Mouse (Mus musculus): ENCODE data around the gene Arhgef40. TPM values are rescaled to one million over a fixed set of nuclear protein-coding genes. Genes with fewer than 3 reads are reported as not detected.
A peak's percentile ranks its signal among the peaks of the same experiment; 100 is the strongest.
"Not testable (repeated sequence)": the region's sequence is repeated elsewhere in the genome, so short reads cannot be mapped to it uniquely, and the experiment has no call there.

Gene Arhgef40
- total RNA-seq, 4 experiments from 2014 or later = 28.0 to 39.5 (median 32.9) TPM

GRCm38 (mm10) chr14:52018248-52019050, 33.9 kb downstream of the Arhgef40 start:
- DNase-seq (ENCODE audit: low spot score in 2 of 2) = no peak

DNA sequence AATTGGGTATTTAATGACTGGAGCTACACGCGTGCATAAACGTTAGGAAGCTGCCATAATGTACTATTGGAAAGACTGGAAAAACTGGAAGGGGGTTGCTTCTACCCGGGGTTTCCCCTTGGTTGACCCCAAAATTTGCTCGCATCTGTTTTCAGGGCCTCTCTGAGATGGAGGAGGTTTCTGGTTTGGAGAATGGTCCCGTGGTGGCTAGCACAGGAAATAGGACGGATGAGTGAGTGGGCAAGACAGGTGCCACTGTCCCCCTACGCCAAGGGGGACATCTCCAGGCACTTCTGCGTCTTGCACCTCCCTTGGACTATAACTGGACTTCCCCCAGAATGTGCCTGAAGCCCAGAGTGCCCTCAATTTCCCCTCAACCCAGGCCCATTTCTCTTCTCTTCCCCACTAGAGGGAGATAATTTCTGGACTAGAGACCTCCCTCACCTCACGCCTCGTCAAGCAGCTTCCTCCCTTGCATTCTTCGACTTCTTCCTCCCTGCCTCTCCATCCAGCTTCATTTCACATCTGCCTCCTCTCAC, 34.6 kb downstream of the Arhgef40 start:
- no peak for DNase-seq (ENCODE audit: low spot score in 2 of 2)

DNA sequence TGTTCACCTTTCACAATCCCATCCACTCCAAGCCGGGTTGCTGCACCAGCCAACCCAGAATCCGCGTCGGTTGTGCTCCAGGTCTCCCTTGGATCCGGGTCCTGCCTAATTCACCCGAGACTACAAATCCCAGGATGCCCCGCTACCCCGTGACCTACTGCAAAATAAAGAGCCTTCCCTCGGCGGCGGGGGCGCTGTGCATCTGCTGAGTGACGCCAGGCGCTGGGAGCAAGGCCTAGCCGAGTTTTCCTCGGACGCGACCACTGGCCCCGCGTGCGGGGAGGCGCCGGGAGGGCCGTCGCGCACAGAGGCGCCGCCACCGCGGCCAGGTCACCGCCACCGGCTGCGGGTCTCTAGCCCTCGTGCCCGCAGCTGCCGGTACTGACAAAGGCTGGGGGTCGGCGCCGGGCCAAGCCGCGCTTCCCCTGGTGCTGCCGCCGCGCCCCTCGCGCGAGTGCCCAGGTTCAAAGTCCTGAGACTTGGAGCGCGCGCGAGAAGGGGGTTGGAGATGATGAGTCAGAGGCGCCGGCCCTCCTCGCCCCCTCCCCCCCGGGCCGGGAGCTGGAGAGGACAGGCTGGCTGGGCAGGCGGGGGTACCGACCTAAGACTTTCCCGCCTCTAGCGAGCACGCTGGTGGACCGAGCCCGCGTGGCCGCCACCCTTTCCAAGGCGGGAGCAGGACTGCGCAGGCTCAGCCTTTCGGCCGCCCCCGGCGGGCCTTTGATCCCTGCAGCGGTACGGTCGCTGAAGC, 35.2 kb downstream of the Arhgef40 start:
- peak; percentile 95 to 98 for DNase-seq (ENCODE audit: low spot score in 2 of 2)

- DNase-seq (ENCODE audit: low spot score in 2 of 2) = peak; percentile 69 to 76
Measured at GRCm38 (mm10) chr14:52020486-52021137, 36.1 kb downstream of the Arhgef40 start, which contains the start of gene Zfp219. TSS of gene Zfp219 (minus strand) at chr14:52020733.

DNA sequence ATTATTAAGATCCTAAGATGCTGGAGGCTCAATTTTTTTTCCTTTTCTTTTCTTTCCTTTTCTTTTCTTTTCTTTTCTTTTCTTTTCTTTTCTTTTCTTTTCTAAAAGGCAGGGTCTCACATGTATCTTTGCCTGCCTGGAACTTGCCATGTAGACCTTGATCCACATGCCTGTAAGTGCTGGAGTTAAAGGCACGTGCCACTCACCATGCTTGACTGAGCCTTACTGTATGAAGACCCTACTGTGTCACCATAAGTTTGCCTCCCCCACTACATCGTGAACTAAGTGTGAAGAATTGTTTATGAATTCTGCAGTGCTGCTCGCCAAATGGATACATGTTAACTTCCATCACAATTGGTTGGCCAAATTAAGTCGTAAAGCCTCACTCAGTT, 36.6 kb downstream of the Arhgef40 start:
- no peak for DNase-seq (ENCODE audit: low spot score in 2 of 2)

DNA sequence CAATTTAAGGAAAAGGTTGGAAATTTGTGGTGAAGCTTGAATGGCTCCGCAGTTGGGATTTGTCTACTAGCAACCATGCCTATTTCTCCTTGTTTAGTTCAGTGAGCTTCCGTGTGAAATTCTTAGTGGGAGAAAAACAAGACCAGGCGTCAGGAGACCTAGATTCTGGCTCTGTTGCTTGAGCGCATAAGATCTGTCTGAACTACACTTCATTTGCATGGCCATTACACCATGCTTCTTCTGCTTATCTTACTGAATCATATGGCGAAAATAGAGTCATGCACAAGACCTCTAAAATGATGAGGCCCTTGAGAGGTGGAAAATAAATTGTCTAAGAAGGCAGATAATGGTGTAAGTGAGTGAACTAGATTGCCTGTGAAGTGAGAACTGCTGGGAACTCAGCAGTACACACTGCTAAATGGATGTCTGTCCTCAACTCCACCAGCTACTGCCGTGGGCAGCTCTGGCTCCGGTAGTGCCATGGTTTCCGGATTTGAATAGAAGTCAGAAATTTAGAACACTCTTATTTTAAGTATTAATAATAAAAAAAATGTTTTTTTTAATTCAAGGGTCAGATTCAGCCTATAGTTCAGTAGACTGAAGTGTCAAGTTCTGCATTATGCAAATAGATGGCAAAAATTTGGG, 37.2 kb downstream of the Arhgef40 start:
- DNase-seq (ENCODE audit: low spot score in 2 of 2) = no peak

- DNase-seq (ENCODE audit: low spot score in 2 of 2) = no peak
Measured at GRCm38 (mm10) chr14:52022244-52022708, 37.8 kb downstream of the Arhgef40 start.

GRCm38 (mm10) chr14:52022709-52023459, 38.4 kb downstream of the Arhgef40 start:
- peak; percentile 70 to 79 for DNase-seq (ENCODE audit: low spot score in 2 of 2)

GRCm38 (mm10) chr14:52024133-52024532, 39.6 kb downstream of the Arhgef40 start:
- no peak for DNase-seq (ENCODE audit: low spot score in 2 of 2)

DNA sequence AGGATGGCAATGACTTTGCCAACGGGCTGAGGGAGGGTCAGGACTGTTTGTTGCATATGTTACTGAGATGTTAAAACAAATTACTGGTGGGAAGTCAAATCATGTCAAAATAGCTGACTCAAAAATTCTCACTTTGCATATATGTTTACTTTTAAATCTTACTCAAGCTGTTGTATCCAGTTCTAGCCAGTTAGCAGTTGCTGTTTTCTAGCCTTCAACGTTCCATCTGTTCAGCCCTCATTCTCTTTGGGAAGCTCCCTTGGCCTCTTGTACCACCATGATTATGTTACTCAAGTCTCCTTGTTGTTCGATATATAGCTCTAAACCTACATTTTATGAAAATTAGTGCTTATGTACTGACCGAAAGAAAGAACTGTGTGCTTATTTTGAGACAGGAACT, 41.8 kb downstream of the Arhgef40 start:
- DNase-seq (ENCODE audit: low spot score in 2 of 2) = no peak

GRCm38 (mm10) chr14:52035926-52036325, 51.4 kb downstream of the Arhgef40 start:
- DNase-seq (ENCODE audit: low spot score in 2 of 2) = no peak

GRCm38 (mm10) chr14:52039332-52039731, 54.8 kb downstream of the Arhgef40 start:
- DNase-seq (ENCODE audit: low spot score in 2 of 2) = no peak

DNA sequence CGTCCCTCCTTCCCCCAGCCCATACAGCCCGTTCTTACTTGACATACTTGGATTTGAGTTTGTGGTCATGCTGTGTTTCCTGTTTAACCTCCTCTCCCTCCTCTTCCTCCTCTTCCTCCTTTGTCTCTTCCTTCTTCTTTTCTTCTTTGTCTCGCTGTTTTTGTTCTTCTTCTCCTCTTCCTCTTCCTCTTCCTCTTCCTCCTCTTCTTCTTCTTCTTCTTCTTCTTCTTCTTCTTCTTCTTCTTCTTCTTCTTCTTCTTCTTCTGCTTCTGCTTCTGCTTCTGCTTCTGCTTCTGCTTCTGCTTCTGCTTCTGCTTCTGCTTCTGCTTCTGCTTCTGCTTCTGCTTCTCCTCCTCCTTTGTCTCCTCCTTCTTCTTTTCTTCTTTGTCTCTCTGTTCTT, 57.8 kb downstream of the Arhgef40 start, which contains the start of gene Olfr221:
Gene Olfr221 (minus strand): TSS at position 101 of the 400 bp plus-strand sequence.
- not testable (repeated sequence) for DNase-seq (ENCODE audit: low spot score in 2 of 2)

DNA sequence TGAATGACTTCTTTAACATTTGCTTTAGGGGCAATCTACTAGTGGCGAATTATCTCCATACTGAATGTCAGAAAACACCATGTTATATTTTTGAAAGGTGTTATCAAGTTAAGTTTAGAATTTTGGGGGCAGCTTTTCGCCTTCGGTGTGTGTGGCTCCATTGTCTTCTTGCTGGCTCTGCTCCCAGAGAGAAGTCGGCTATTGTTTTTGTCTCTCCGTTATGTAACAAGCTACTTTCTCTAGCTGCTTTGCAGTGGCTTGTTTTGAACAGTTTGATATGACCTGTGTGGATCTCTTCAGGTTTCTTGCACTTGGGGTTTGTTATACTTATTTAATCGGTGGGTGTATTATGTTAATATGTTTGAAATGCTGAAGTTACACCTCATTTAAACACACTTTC, 58.9 kb downstream of the Arhgef40 start:
- DNase-seq (ENCODE audit: low spot score in 2 of 2) = peak in 1 of 2 experiments; percentile 23

GRCm38 (mm10) chr14:52044901-52045678, 60.6 kb downstream of the Arhgef40 start:
- DNase-seq (ENCODE audit: low spot score in 2 of 2) = no peak

GRCm38 (mm10) chr14:52045966-52046565, 61.5 kb downstream of the Arhgef40 start:
- no peak for DNase-seq (ENCODE audit: low spot score in 2 of 2)

GRCm38 (mm10) chr14:52052720-52053119, 68.2 kb downstream of the Arhgef40 start:
- not testable (repeated sequence) for DNase-seq (ENCODE audit: low spot score in 2 of 2)
